Mouse (Mus musculus) liver, adult 2 months (tissue): Measurements from ENCODE around the gene Npas2.

Source experiments
- CTCF ChIP-seq: fragments of 200-500 bp; IDR thresholded peaks from 2 replicates; pipeline ENCODE4 v1.5.1; 2011; ENCODE audit warnings: low read depth, low read length, control low read depth
- POLR2A ChIP-seq: fragments of 200-500 bp; IDR thresholded peaks from 2 replicates; pipeline ENCODE4 v1.6.1; 2011; ENCODE audit warnings: low read length, control low read depth; ENCODE audit not compliant: insufficient read depth; ENCODE audit errors: extremely low read depth

DNA sequence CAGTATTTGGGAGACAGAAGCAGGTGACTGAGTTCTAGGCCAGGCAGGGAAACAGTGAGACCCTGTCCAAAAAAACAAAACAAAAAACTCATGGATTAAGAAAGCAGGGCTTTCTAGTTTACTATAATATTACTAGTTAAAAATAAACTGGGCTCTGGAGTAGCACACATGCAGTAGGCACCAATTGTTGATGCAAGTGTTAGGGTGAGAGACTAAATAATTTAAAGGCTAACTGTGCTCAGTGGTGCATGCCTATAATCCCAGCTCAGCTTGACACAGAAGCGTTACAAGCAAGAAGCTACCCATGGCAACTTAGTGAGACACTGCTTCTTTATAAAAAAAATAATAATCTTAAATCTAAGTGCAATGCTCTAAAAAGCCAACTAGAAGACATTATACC is 185.0 kb downstream of the Npas2 start:
- TF ChIP-seq POLR2A (no peak), CTCF (no peak)
